Mouse (Mus musculus) cerebellum, adult 11 months (tissue): ENCODE results near the gene Alg3.
A peak's percentile ranks its signal among the peaks of the same experiment; 100 is the strongest.

Experiments
- DNase-seq: peaks from one replicate; pipeline ENCODE4 v3.0.0; 2022

Gene Alg3

DNA sequence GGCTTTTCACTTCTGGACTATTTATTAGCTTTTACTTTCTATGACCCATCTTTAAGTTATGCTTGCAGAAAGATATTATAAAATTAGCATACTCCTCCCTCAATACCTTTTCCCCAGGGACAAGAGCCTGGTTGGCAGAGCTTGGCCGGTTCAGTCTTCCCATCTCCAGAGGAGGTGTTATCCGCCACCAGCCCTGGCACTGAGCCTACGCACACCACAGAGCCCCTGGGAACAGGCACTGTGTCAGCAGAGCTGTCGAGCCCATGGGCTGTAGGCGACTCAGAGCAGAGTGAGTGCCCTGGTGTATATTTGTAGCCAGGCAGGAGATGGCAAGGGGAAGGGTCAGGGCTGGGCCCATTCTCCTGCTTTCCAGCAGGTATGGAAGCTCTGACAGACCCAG lies 11.0 kb downstream of the Alg3 start:
- DNase-seq, result no peak

- no peak for DNase-seq
These were observed 14.7 kb downstream of the Alg3 start for GRCm38 (mm10) chr16:20596687-20597441.

DNA sequence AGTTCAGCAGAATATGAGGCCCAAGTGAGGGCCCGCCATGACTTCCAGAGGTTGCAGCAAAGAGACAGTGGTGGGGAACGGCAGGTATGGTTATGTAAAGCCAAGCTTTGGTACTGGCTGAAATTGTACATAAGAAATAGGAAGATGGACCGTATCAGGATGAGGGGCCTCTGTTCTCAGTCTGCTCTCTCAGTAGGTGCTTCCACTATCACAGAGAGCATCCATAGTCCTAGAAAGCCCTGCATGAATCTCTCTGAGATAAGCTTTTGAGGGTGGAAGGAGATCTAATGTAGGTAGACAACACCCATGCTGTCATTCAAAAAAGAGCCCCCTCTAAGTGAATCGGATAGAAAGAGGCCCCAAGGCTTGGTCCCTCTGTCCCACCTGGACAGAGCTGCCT lies 15.8 kb downstream of the Alg3 start:
- no peak for DNase-seq

DNA sequence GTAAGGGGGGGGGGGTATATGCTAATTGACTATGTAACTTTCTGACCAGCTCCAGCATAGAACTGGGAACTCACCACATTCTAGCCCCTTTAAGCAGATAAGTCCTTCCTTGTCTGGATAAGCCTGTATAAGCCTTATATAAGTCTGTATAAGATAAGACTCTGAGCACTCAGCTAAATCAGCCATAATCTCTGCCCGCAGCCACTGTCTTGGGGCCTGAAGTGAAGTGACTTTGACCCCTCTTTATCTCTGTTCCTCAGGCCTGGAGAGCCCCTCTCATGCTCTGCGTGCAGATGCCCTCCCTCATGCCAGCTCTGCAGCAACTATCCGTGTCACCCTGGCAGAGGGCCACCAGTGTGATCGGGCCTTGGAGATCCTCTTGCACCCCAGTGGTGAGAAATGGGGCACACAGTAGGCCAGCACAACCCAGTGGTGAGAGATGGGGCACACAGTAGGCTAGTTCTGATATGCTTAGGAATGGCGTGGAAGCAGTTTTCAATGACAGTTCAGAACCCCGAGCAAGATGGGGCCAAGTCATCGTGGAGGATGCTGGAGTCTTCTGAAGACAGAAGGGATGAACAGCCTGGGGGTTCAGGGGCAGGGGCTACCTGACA lies 16.4 kb downstream of the Alg3 start:
- no peak for DNase-seq

GRCm38 (mm10) chr16:20591076-20591705 lies 20.3 kb downstream of the Alg3 start:
- DNase-seq, result no peak

DNA sequence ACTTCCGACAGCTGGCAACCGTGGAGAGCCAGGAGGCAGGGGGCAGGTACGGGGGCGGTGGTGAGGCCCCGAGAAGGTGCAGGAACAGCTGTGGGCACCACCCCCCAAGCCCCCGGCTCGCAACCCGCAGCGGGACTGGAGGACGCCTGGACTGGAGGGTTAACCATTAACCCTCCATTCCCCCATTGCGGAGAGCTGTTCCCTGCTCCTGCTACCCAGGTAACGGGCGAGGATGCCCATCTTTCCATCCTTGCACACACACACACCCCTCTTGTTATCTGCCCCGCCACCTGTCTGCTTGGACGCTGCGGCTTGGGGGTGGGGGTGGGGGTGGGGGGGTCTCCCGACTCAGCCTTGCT lies 20.9 kb downstream of the Alg3 start:
- no peak for DNase-seq

DNA sequence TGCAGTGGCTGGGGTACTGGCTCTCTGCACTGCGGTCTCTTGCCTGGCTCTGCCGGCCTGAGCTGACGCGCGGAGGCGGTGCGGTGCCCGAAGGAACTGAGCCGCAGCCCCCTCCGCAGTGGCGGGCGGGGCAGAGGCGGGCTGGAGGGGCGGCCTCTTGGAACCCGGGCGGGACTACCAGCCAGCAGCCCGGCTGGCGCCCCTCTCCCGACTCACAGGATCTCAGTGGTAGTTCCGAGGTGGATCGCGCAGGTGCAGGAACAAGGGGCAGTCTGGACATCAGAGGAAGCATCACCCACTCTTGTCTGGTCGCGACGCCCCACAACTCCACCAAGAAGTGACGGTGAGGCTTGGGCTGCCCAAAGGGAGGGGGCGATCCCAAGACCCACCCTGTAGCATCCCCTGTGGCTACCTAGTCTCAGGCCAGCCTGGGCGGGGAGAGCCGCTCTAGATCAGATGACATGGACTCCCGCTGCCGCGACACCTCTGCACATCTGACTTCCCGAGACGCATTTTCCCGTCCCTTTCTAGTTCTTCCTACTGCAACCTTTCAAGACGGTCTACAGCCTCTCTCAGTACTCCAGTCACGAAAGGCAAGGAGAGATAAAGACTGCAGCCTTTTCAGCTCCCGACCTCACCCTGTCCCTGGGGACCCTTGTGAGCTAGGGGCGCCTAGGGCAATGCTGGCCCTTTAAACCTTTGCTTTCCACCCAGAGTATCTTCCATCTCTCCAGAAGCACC lies 21.4 kb downstream of the Alg3 start:
- DNase-seq, result peak; percentile 42

DNA sequence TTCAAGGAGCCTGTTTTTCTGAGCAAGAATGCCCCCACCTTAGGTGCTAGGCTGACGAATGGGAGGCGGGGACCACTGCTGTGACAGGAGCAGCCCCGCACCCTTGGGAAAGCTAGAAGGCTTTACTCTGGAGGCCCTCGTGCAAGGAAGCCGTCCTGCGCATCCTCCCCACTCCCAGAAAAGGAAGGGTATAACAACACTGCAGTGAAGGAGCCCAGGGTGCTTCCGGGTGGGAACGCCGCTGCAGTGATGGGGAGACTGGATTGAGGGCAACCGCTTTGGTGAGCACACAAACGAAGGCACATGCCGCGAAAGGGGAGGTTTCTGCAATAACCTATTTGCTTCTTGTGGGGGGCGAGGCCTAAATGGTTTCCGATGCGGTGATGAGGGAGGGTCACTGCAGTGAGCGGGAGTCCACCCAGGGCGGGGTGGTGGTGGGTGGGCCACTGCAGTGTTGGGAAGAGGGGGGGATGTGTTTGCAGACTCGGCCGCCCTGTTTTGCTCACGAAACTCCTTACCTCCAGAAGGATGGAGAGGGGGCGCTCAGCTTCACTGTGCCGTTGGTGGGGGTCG lies 22.1 kb downstream of the Alg3 start, which contains the start of gene Vwa5b2:
TSS of gene Vwa5b2 (plus strand) at position 106 of the 573 bp plus-strand sequence.
- DNase-seq, result no peak

- DNase-seq, result no peak
These were observed 46.5 kb downstream of the Alg3 start for GRCm38 (mm10) chr16:20565075-20565474.

GRCm38 (mm10) chr16:20557381-20557780 lies 54.2 kb downstream of the Alg3 start:
- DNase-seq, result no peak
